Mouse (Mus musculus): ENCODE data around the gene Ccnl1. TPM values are rescaled to one million over a fixed set of nuclear protein-coding genes. Genes with fewer than 3 reads are reported as not detected.
A peak's percentile ranks its signal among the peaks of the same experiment; 100 is the strongest.

The Ccnl1 gene
- total and polyA plus RNA-seq, 3 experiments = 20.1 to 56.5 TPM; not detected in 1

GRCm38 (mm10) chr3:65957271-65958101 lies 563 bp downstream of the Ccnl1 start:
- peak overlapping the region; percentile 100 for H3K9ac ChIP-seq (ENCODE audit: control insufficient read depth, low read depth, low read length, poor library complexity, severe bottlenecking)
- peaks cover 38 to 74% of the 10 kb centered on the region in 2 experiments for H3K36me3 ChIP-seq (ENCODE audit: control insufficient read depth in 1 of 2, insufficient read depth in 2 of 2, low read length in 2 of 2)
- H3K27ac ChIP-seq (ENCODE audit: control insufficient read depth, low read depth, low read length) = peak overlapping the region; percentile 97
- H3K27me3 ChIP-seq (ENCODE audit: control insufficient read depth in 1 of 2, insufficient read depth in 2 of 2, low read length in 2 of 2) = no peaks in the 10 kb centered on the region
- TF ChIP-seq MYC (IDR thresholded peaks at IDR 0.05; ENCODE audit: low read depth, low read length) (peak; percentile 62; the same call in 1 of the 2 replicates), ZMIZ1 (IDR thresholded peaks at IDR 0.05; ENCODE audit: low read depth, low read length) (no peak), SIN3A (IDR thresholded peaks at IDR 0.05; ENCODE audit: low read length) (0 out of 2 replicates have a peak, but pooled peaks have one; percentile 34), HCFC1 (IDR thresholded peaks at IDR 0.05; ENCODE audit: low read depth, low read length) (peak; percentile 59), GABPA (IDR thresholded peaks at IDR 0.05; ENCODE audit: low read depth, low read length) (no peak), NRF1 (IDR thresholded peaks at IDR 0.05; ENCODE audit: insufficient read depth, low read depth, low read length, poor library complexity, severe bottlenecking) (no peak; the same call in 1 of the 2 replicates), GATA1 (IDR thresholded peaks at IDR 0.05; ENCODE audit: low read depth, low read length) (no peak), CHD2 (IDR thresholded peaks at IDR 0.05; ENCODE audit: low read length) (no peak), CHD1 (IDR thresholded peaks at IDR 0.05; ENCODE audit: low read depth, low read length) (peak; percentile 9), TBP (IDR thresholded peaks at IDR 0.05; ENCODE audit: low read depth, low read length) (0 out of 2 replicates have a peak, but pooled peaks have one; percentile 32), POLR2A (IDR thresholded peaks at IDR 0.05; ENCODE audit: control insufficient read depth in 1 of 2, insufficient read depth in 1 of 2, low read depth in 1 of 2, low read length in 2 of 2, poor library complexity in 1 of 2) (no peak), MEF2A (IDR thresholded peaks at IDR 0.05; ENCODE audit: extremely low read depth, insufficient replicate concordance, low read depth, low read length, poor library complexity, severe bottlenecking) (no peak), TCF12 (IDR thresholded peaks at IDR 0.05; ENCODE audit: low read depth, low read length) (0 out of 2 replicates have a peak, but pooled peaks have one; percentile 27), MXI1 (IDR thresholded peaks at IDR 0.05; ENCODE audit: low read depth, low read length) (peak; percentile 30; the same call in 1 of the 2 replicates), CTCF (IDR thresholded peaks at IDR 0.05 in 2 of 3, conservative IDR thresholded peaks at IDR 0.05 in 1 of 3; ENCODE audit: control insufficient read depth in 1 of 3, insufficient read depth in 1 of 3, low read depth in 2 of 3, low read length in 3 of 3, poor library complexity in 1 of 3, severe bottlenecking in 1 of 3) (peak in 2 of 3 experiments; percentile 6 to 13; a peak in 2 of 6 replicates)
- peak overlapping the region; percentile 89 to 100 for H3K4me3 ChIP-seq (ENCODE audit: control insufficient read depth in 1 of 2, insufficient read depth in 1 of 2, low read depth in 2 of 2, low read length in 2 of 2)
- H3K4me1 ChIP-seq (ENCODE audit: control insufficient read depth in 1 of 2, insufficient read depth in 2 of 2, low read length in 2 of 2) = peaks cover 42% of the 10 kb centered on the region in 2 experiments
- peak; percentile 63 for DNase-seq (ENCODE audit: low read depth, low spot score)
- H3K9me3 ChIP-seq (replicated peaks; ENCODE audit: insufficient read depth, low read length) = no peaks in the 10 kb centered on the region
- peaks cover 49% of the 10 kb centered on the region for H3K79me2 ChIP-seq (ENCODE audit: control insufficient read depth, insufficient read depth, low read length, poor library complexity)

- H3K36me3 ChIP-seq (ENCODE audit: control insufficient read depth in 1 of 2, insufficient read depth in 2 of 2, low read length in 2 of 2) = peaks cover 63 to 71% of the 10 kb centered on the region in 2 experiments
- peaks cover 24 to 26% of the 10 kb centered on the region in 2 experiments for H3K4me1 ChIP-seq (ENCODE audit: control insufficient read depth in 1 of 2, insufficient read depth in 2 of 2, low read length in 2 of 2)
- H3K9ac ChIP-seq (ENCODE audit: control insufficient read depth, low read depth, low read length, poor library complexity, severe bottlenecking) = peak overlapping the region; percentile 27; the same call in 1 of the 2 replicates
- DNase-seq (ENCODE audit: low read depth, low spot score) = peak; percentile 55
- peak overlapping the region; percentile 25 to 89 for H3K4me3 ChIP-seq (ENCODE audit: control insufficient read depth in 1 of 2, insufficient read depth in 1 of 2, low read depth in 2 of 2, low read length in 2 of 2)
- peaks cover 57% of the 10 kb centered on the region for H3K79me2 ChIP-seq (ENCODE audit: control insufficient read depth, insufficient read depth, low read length, poor library complexity)
- no peaks in the 10 kb centered on the region for H3K27me3 ChIP-seq (ENCODE audit: control insufficient read depth in 1 of 2, insufficient read depth in 2 of 2, low read length in 2 of 2)
- H3K9me3 ChIP-seq (replicated peaks; ENCODE audit: insufficient read depth, low read length) = no peaks in the 10 kb centered on the region
- H3K27ac ChIP-seq (ENCODE audit: control insufficient read depth, low read depth, low read length) = no peak overlapping the region
- TF ChIP-seq HCFC1 (IDR thresholded peaks at IDR 0.05; ENCODE audit: low read depth, low read length) (0 out of 2 replicates have a peak, but pooled peaks have one; percentile 16), ETS1 (IDR thresholded peaks at IDR 0.05; ENCODE audit: low read depth, low read length) (peak; percentile 94), MXI1 (IDR thresholded peaks at IDR 0.05; ENCODE audit: low read depth, low read length) (peak; percentile 31), CHD2 (IDR thresholded peaks at IDR 0.05; ENCODE audit: low read length) (no peak), TAL1 (IDR thresholded peaks at IDR 0.05; ENCODE audit: low read length) (peak; percentile 45), BHLHE40 (IDR thresholded peaks at IDR 0.05; ENCODE audit: borderline replicate concordance, low read depth, low read length) (peak; percentile 54; the same call in 1 of the 2 replicates), EP300 (IDR thresholded peaks at IDR 0.05; ENCODE audit: low read depth in 1 of 2, low read length in 2 of 2) (peak; percentile 68 to 77), ZNF384 (IDR thresholded peaks at IDR 0.05; ENCODE audit: low read depth, low read length) (peak; percentile 69), MAX (IDR thresholded peaks at IDR 0.05; ENCODE audit: low read length) (no peak), ELF1 (IDR thresholded peaks at IDR 0.05; ENCODE audit: low read depth, low read length) (no peak), MAFK (IDR thresholded peaks at IDR 0.05; ENCODE audit: borderline replicate concordance, low read depth, low read length) (no peak; the same call in 1 of the 2 replicates), CHD1 (IDR thresholded peaks at IDR 0.05; ENCODE audit: low read depth, low read length) (peak; percentile 85; the same call in 1 of the 2 replicates), TCF12 (IDR thresholded peaks at IDR 0.05; ENCODE audit: low read depth, low read length) (peak; percentile 84), USF2 (IDR thresholded peaks at IDR 0.05; ENCODE audit: borderline replicate concordance in 1 of 2, insufficient read depth in 1 of 2, low read depth in 1 of 2, low read length in 2 of 2) (no peak), RCOR1 (IDR thresholded peaks at IDR 0.05; ENCODE audit: low read depth, low read length) (peak; percentile 80; the same call in 1 of the 2 replicates)
Measured at GRCm38 (mm10) chr3:65954499-65955391, 3.3 kb downstream of the Ccnl1 start.
